Mouse (Mus musculus) testis, postnatal 10 days (tissue): ENCODE data around the gene Tcte1.

Source experiments
- DNase-seq: peaks from one replicate; pipeline ENCODE4 v3.0.0; 2021; ENCODE audit warnings: low spot score

Gene Tcte1

DNA sequence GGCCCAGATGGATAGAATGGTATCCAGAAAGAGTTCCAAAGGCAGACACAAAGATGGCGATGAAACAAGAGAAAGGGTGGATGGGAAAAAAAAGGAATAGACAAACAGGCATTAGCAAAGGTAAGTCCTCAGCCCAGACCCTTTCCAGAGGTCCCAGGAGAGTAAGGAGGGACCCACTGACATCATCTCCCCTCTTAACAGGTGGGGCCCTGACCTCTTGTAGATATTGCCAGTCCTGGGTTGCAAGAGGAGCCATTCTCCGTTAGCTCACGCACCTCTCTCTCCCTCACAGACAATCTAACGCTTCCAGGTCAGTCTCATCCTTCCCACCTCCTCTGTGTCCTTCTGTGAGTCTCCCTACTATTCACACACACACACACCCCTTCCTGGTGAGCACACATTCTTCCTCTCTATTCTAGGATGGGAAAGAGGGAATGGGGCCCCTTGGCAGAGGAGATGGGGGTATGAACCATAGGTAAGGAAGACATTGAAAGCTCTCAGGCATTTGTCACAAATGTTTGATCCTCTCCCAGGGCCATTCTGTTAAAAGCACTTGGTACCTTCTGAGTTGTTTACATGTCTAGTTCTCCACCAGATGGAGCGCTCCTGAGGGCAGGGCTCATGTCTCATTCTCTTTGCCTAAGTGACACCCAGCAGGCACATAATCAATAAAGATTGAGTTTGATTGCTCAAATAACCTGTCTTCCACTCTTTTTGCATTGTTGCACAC is 24.4 kb downstream of the Tcte1 start:
- DNase-seq, result no peak

DNA sequence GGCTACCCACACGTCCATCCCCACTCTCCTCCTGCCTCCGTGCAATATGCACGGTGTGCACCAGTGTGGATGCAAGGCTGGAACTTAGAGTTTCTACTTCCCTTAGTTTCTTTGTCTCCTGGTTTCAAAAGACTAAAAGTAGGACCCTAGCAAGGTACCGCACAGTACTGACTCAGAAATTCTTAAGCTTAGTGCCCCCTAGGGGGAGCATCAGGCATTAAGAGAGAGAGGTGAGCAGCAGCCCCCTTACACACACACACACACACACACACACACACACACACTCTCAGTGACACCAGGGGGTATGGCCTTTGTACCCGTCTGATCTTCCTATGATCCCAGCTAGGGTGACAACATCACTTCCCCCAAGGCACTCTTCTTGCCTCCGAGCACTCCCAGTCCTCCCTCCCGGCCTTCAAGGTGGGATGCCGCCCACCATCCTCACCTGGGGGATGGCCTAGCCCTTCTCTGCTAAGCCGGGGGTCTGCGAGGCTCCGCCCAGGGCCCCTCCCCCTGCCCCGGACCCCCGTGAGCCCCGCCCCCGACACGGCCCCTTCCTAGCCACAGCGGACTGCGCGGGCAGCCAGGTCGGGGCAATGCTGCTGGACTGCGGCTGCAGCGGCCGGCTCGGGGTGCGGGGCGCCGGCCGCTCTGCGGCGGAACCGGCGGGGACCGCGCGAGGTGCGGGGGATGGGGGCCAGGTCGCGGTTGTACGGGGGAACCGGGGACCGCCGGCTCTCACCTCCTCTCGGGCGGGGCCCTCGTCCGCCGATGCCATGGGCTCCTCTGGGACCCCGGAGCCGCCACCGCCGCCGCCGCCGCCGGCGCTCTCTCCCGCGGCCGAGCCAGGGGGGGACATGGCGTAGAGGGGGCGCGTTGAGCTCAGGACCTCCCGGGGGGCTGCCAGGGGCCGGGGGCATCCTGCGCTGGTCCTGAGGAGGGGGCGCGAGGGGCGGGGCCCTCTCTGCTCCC is 25.6 kb downstream of the Tcte1 start:
- peak; percentile 58 for DNase-seq

DNA sequence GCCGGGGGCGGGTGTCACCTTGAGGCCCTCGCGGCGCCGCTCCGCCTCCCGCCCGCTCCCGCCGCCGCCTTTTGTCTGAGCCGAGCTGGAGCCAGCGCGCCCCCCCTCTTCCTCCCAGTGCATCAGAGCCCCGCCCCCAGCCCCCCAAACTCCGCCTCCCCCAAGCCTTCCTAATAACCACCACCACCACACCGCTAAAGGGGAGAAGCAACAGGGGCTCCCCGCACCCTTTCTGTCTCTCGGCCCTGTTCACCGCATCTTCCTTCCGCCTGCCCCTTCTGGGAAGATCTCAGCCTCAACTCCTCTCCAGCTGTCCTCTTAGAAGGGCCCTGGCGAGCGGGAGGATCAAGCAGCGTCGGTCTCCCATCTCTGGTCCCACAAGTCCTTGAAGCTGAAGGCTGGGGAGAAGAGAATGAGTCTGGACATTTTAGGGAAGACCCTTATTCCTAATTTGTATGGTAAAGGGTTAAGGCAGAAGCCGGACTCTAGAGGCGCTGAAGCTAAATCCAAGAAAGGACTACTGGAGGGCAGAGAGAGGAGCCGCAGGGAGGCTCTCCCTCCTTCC is 26.5 kb downstream of the Tcte1 start, which contains the start of gene Tmem151b:
Tmem151b (minus strand) TSS at position 61 of the 565 bp plus-strand sequence.
- DNase-seq, result no peak

DNA sequence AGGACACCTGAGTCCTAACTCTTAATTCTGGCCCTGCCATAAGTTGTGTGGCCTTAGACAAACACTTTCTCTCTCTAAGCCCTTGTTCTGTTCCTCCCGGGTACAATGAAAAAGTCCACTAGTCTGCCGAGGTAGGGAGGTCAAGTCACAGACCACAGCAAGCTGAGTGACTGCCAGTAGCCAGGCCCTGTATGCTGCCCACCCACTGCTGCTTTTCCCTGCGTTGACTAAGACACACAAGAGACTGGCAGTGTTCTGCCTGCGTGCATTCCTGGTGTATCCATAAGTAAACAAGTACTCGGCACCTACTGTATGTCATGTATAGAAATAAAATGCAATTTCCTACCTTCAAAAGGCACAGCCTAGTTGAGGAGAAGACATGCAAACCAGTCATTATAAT is 27.0 kb downstream of the Tcte1 start:
- no peak for DNase-seq

DNA sequence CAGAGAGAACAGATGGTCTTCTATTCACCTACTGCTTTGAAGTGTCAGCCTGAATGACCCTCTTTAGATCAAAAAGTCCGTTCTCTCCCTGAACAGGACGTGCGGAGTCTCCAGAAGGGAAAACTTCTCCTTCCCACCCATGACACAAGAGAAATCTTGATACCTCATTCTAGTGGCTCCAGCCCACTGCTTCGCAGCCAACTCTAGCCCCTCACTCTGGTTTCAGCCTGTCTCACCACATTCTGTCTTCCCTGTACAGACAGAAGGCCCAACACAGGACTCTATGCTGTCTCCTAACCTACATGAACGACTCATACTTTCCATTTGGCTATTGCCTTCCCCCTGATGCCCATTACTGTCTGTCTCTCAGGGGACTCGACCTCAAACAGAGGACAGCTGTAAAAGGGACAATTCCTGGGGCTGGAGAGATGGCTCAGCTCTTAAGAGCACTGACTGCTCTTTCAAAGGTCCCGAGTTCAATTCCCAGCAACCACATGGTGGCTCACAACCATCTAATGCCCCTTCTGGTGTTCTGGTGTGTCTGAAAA is 28.1 kb downstream of the Tcte1 start:
- no peak for DNase-seq

DNA sequence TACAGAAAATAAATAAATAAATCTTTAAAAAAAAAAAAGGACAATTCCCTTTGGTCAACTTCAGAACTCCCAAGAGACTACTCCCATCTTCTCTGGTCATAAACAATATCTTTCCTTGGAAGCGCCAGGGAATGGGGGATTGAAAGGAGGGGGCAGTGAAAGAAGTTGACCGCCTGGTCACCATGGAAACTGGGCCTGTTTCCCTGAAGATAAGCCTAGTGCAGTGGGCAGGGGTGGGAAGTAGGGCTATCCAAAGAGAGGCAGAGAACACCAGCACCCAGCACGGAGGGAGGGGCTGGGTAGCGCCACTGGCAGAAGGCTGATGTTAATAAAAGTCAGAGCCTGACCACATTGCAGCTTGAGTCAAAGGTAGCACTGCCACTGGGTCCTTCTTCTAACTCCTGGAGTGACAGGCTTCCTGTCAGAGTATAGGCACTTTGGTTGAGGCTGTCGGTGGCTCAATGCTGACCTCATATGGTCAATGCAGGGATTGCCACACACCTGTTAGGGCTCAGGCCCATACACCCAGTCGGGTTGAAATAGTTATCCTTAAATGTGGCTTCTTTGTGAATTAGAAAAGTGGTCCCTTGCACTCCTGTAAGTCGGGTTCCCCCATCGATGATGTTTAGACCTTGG is 28.7 kb downstream of the Tcte1 start:
- peak; percentile 82 for DNase-seq

DNA sequence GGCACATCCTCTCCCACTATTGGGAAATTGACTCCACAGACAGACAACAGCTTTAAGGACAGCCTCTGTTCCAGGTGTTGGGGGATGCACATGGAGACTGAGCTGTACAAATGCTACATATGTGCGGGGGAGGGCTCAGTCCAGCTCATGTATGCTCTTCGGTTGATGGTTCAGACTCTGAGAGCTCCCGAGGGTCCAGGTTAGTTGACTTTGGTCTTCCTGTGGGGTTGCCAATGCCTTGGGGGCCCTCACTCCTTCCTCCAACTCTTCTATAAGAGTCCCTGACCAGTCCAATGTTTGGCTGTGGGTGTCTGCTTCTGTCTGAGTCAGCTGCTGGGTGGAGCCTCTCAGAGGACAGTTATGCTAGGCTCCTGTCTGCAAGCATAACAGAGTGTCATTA is 29.8 kb downstream of the Tcte1 start:
- no peak for DNase-seq

DNA sequence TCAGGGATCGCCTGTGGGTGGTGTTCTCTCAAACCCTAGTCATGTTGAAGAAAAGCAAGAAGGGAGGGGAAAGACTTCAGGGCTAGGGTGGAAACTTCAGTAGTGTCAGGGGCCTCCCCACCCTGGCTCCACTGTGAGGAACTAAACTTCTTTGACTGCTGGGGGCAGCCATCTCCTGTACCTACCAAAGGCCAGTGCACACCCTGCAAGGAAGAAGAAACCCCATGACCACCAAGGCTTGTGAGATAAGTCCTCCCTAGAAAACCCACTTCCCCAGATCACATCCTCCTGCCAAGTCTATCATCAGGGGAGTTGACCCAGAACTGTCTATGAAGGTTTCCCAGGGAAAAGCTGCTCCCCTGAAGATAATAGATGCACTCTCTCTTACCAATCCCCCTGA is 31.2 kb downstream of the Tcte1 start:
- no peak for DNase-seq

DNA sequence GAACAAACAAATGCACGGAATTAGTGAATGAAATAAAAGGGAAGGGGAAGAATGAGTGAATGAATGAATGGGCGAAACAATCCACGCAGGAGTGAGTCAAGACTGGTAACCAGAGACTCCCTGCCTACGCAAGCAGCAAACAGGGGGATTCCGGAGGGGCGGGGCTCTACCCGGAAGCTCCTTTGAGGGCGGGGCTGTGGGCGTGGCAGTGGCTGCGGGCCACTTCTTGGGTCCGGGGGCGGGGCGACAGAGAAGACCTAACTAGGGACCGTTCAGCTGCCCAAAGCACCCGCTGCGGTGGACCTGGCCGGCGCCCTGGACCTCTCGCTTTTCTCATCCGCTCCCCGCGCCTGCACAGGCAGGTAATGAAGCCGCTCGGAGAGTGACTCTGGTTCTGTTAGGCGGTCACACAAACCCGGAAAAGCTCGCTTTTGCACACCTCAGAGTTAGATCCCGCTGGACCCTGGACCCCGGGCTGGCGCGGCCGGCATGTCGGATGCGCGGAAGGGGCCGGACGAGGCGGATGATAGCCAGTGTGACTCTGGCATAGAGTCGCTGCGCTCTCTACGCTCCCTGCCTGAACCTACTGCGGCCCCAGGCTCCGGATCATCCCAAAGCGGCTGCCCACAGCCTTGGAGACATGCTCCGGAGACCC is 32.3 kb downstream of the Tcte1 start, which contains the start of gene Nfkbie:
Nfkbie (plus strand) TSS at position 252 of the 655 bp plus-strand sequence.
- peak; percentile 99 for DNase-seq

DNA sequence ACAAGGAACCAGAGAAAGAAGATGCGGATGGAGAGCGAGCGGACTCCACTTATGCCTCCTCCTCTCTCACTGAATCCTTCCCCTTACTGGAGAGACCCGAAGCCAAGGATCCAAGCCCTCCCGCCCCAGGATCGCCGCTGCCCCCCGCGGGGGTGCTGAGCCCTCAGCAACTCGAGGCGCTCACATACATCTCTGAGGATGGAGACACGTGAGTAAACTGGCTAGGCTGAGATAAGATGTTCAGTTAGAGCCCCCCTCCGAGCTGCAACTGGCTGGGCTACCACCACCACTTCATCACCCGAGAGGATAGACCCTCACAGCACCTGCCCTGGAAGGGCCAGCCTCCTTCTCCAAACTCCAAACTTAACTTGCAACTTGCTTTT is 32.9 kb downstream of the Tcte1 start:
- no peak for DNase-seq

DNA sequence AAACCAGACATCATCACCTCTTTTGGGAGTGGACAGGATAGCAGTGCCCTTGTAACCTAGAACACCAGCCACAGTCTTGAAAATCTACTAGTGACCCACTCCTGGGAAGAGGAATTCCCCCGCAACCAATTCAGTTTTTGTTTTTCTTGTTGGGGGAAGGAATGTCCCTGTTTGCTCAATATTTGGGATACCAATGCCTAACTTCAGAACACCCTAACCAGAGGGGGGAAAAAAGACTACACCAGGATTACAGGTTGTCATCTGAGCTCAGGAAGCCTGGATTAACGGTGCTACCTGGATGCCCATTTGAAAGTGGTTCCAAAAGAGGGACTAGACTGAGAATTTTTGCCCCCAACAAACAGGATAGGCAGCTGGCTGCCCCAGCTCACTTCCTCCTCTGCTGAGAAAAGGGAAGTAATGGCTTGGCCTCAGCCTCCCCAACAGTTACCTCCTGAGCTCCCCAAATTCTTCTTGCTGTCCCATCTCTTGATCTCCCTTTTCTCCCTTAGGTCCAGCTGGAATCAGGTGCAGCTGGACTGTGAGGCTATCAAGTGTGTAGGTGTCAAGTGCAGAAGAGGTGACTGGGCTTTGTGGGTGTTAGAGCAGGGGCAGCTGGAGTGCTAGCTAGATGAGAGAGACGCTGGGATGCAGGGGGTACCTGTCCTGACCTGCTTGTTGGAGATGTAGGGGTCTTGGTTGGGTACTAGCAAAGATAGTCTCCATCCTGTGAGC is 33.4 kb downstream of the Tcte1 start:
- DNase-seq, result no peak

DNA sequence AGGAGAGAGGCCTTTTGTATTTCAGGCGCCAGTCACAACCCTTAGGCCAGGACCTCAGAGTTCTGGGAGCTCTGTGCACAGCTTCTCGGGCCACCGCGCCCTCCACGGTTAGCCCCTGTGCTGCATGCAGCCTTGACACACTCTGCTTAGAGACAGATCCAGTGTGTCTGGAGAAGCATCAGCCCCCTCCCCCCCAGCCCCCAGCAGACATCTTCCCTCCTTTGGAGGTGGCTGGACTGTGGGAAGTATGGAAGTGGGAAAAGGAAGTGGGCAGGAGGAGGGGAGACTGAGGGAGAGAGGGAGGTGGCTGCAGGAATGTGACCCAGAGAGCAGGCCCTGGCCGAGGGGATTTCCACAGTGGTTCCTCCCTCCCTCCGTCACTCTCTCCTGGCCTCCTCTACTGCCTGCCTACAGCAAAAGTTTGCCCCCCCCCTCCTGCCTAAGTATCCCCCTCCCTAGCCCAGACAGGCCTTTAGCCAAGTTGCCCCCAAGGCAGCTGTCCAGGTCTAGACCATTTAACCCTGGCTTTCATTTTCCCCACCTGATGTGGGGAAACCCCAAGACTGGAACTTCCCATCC is 34.1 kb downstream of the Tcte1 start:
- no peak for DNase-seq

DNA sequence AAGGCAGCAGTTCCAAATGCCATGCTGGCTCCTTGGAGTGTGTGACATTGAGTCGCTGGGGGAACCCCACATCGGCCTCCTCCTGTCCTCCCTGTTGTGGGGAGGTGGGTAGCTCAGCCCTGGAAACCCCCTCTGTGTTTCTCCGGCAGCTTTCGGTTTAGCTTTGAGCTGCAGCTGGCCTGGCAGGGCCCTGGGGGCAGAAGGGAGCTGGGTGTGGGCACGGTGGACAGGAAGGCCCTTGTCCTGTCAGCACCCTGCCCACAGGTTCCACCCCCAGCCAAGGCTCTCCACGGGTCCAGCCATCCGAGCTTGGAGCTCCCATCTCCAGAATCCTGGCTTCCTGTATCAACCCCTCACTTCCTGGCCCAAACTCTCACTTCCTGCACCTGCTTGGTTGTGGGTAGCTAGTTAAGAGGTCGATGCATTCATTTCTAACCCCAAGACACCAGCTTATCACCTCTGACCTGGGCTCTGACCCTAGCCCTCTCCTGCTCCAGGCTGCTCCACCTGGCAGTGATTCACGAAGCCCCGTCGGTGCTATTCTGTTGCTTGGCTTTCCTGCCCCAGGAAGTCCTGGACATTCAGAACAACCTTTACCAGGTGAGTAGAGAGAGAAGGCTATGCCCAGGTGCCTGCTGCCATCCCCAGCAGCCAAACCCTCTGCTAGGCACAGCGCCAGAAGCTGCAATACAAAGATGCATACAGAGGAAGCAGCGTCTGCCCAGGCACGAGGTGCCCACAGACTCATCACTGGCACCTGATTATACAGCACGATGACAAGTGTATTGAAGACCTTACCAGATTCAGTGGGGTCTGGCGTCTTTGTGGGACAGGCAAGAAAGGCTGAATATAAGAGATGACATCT is 35.0 kb downstream of the Tcte1 start:
- DNase-seq, result no peak

DNA sequence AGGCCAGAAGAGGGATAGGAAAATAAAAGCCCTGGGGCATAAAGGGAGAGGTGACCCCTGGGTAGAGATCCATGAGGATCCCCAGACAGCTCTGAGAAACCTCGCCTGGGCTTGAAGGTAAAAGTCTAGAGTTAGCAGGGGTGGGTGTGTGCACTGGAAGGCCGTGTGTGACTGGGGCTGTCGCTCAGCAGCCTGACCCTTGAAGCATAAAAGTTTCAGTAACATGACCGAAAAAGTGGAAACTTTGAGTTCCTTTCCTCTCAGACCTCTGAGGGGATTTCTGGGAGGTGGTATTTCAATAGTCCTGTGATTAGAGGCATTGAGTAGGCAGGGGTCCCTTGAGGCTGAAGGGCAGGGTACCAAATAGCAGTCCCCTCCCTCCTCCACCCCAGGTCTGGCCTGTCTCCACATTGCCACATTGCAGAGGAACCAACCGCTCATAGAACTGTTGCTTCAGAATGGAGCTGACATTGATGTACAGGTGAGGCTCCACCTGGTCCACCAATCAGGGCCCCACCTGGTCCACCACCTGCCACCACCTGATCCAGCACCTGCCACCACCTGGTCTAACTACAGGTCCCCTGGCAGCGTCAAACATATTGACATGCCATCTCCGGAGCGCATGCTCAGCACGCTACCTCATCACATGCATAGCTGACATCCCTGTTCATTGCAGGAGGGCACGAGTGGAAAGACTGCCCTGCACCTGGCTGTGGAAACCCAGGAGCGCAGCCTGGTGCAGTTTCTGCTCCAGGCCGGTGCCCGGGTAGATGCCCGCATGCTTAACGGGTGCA is 36.7 kb downstream of the Tcte1 start:
- DNase-seq, result no peak

DNA sequence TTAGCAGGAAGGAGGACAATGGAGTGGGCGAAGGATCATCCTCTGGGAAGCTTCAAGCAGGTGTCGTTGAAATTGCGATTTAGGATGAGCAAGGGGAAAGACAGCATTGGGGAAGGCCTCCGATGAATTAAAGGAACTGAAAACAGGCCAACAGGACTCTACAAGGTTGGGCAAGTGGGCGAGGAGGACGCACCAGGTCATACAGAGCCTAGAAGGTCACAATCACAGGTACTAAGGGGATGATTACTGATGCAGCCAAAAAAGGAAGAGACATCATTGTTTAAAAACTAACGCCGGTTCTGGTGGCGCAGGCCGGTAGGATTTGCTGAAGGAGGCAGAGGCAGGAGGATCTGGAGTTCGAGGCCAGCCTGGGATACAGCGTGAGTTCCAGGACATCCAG is 40.0 kb downstream of the Tcte1 start:
- peak; percentile 45 for DNase-seq

DNA sequence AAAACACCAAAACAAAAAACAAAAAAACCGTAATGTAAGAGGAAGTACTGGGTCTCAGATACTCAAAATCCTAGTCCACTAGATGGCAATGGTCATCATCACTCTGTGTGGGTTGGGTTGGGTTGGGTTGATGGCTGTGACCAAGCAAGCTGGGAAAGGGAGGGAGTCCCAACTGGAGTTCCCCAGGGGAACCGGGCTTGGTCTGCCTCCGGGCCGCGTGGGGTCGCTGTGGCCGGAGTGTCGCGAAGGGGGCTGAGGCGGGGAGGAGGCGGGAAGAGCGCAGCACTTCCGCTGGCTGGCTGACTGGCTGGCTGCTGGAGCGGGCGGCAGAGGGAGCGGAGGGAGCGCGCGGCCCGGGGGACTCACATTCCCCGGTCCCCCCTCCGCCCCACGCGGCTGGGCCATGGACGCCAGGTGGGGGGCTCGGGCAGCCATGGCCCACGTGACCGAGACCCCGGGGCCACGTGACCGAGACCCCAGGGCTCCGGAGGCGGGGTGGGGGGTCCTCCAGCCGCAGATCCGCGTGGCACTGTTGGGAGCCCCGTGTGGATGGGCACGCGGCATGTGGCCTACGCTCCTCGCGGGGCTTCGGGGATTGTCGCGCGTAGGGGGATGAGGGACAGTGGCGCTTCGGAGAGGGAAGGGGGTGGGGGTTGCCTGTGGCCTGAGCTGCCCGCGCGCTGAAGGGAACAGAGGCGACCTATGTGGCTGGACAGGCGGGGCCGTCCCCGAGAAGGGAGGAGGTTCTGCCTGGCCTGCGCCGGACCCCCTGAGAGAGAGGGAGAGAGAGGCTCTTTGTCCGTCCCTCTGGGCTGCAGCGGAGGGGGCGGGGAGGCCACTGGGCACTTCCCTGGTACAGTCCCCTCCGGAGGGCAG is 40.7 kb downstream of the Tcte1 start, which contains the start of gene Slc35b2:
Slc35b2 (plus strand) TSS at position 220 of the 876 bp plus-strand sequence.
- peak; percentile 96 for DNase-seq

DNA sequence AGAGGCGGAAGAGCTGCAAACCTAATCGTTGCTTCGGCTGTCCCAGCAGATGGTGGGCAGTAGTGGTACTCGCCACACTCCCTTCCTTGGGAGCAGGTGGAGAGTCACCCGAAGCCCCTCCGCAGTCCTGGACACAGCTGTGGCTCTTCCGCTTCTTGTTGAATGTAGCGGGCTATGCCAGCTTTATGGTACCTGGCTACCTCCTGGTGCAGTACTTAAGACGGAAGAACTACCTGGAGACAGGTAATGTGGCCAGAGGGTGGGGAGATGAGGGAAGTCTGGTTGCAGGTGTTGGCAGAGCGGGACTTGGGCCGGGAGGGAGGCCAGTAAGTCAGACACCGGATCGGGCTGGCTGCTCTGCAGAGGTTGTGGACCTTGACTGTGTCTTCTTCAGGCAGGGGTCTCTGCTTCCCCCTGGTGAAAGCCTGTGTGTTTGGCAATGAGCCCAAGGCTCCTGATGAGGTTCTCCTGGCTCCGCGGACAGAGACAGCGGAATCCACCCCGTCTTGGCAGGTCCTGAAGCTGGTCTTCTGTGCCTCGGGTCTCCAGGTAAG is 41.4 kb downstream of the Tcte1 start:
- DNase-seq, result no peak
